Mouse (Mus musculus) macrophage (primary cell): Measurements from ENCODE around the gene Gm8439. TPM values are rescaled to one million over a fixed set of nuclear protein-coding genes. Genes with fewer than 3 reads are reported as not detected.

ENCODE experiments used
- H3K27ac ChIP-seq: fragments of 350-480 bp; formaldehyde crosslinking; 2 replicates; pipeline ENCODE4 v1.9.0; 2021
- H3K36me3 ChIP-seq: fragments of 350-480 bp; formaldehyde crosslinking; 2 replicates; pipeline ENCODE4 v1.9.0; 2021; ENCODE audit errors: inconsistent target
- H3K4me3 ChIP-seq: fragments of 350-480 bp; formaldehyde crosslinking; 2 replicates; pipeline ENCODE4 v1.9.0; 2021; ENCODE audit errors: inconsistent target
- H3K79me2 ChIP-seq: fragments of 350-480 bp; formaldehyde crosslinking; 2 replicates; pipeline ENCODE4 v1.9.0; 2021; ENCODE audit errors: inconsistent target
- WGBS: methylation state at CpG from one replicate; pipeline ENCODE4 v1.1.7; 2026; ENCODE audit warnings: inconsistent platforms; ENCODE audit not compliant: missing documents; 5-methylcytosine and 5-hydroxymethylcytosine counted together
- polyA plus RNA-seq: library from polyadenylated mRNA; stranded (reverse); fragments of 250-400 nt; gene quantifications from 3 replicates; pipeline ENCODE4 v1.2.4, GENCODE M21; 2018; ENCODE audit warnings: inconsistent platforms

Gene Gm8439
- polyA plus RNA-seq, 1 experiment from 2014 or later, result not detected

DNA sequence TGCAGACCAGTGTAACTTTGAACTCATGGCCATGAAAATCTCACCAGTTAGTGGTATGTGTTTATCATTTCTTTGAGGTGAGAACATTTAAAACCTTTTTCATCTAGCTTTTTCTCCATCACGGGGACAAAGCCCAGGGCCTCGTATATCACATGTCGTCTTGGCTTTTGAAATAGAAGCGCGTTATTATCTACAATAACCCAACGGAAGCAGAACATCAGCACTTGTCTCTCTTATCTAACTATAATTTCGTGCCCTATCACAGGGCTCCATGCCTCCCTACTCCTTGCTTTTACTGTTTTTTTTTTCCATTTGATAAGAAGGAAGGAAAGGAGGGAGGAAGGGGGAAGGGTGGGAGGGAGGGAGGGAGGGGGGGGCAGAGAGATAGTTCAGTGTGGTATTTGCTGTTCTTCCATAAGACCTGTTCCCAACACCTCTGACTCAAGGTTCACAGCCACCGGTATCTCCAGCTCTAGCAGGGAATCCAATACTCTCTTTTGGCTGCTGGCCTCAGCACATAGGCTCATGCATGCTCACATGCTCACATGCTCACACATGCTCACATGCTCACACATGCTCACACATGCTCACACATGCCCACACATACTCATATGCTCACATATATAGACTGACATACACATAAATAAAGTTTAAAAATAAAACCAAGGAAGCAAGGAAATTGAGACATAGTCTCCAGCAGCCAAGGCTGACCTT, 41.8 kb downstream of the Gm8439 start:
- Histone ChIP-seq H3K36me3 (no peaks in the 10 kb centered on the region), H3K4me3 (no peak overlapping the region), H3K27ac (no peak overlapping the region), H3K79me2 (no peaks in the 10 kb centered on the region)
- 96% methylated on average over 6 of the region's 8 CpGs for WGBS

GRCm38 (mm10) chr4:120631828-120632227, 43.3 kb downstream of the Gm8439 start:
- no peaks in the 10 kb centered on the region for H3K36me3 ChIP-seq
- no peak overlapping the region for H3K4me3 ChIP-seq
- no peaks in the 10 kb centered on the region for H3K79me2 ChIP-seq
- WGBS, result 92% methylated on average over 6 of the region's 6 CpGs
- H3K27ac ChIP-seq, result no peak overlapping the region

GRCm38 (mm10) chr4:120635351-120635750, 46.8 kb downstream of the Gm8439 start:
- H3K27ac ChIP-seq, result no peak overlapping the region
- 85% methylated on average over 2 of the region's 2 CpGs for WGBS

GRCm38 (mm10) chr4:120641946-120642345, 53.4 kb downstream of the Gm8439 start:
- Histone ChIP-seq H3K36me3 (no peaks in the 10 kb centered on the region), H3K4me3 (no peak overlapping the region), H3K79me2 (no peaks in the 10 kb centered on the region), H3K27ac (no peak overlapping the region)
- 86% methylated on average over 6 of the region's 6 CpGs for WGBS

More at GRCm38 (mm10) chr4:120635351-120635750, 46.8 kb downstream of the Gm8439 start:
- Histone ChIP-seq H3K36me3 (no peaks in the 10 kb centered on the region), H3K79me2 (no peaks in the 10 kb centered on the region), H3K4me3 (no peak overlapping the region)

GRCm38 (mm10) chr4:120643899-120644298, 55.4 kb downstream of the Gm8439 start:
- Histone ChIP-seq H3K79me2 (no peaks in the 10 kb centered on the region), H3K36me3 (no peaks in the 10 kb centered on the region), H3K4me3 (no peak overlapping the region), H3K27ac (no peak overlapping the region)
- WGBS, result 39% methylated on average over 3 of the region's 3 CpGs

DNA sequence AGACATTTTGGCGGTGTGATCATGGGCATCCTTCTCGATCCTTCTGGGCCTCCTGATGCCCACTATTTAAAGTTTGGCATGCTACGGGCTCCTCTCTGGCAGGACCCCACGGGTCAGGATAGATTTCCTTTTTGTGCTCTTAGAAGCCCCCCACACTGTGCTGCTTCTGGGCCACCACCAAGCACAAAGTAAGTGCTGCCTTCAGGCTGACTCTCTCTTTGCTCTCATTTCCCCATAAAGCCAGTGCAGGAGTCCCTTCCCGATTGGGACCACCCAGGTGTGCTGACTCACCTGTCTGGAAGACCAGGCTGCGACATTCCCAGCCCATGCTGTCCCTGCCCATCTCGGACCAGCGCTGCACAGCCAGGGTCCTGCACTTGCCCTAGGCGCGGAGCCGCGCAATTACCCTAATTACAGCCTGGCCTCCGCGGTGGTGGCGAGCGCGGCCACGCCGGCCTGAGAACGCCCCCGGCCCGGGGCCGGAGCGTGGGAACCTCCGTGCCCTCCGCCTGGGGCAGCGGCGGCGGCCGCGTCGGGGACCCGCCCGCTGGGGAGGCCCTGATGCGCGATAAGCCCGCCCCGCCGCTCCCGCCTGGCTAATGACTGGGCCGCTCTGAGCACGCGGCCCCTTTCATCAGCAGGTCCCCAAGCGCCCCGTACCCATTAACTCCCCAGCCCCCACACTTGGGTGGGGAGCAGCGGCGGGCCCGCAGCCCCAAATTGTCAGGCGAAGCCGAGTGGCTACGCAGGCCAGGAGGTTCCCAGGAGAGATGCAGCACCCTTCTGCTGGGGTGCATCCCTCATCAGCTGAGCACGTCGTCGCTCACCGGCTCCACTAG, 61.0 kb downstream of the Gm8439 start:
- no peak overlapping the region for H3K27ac ChIP-seq
- no peaks in the 10 kb centered on the region for H3K79me2 ChIP-seq
- 10% methylated on average over 54 of the region's 55 CpGs for WGBS
- H3K4me3 ChIP-seq, result no peak overlapping the region
- no peaks in the 10 kb centered on the region for H3K36me3 ChIP-seq

DNA sequence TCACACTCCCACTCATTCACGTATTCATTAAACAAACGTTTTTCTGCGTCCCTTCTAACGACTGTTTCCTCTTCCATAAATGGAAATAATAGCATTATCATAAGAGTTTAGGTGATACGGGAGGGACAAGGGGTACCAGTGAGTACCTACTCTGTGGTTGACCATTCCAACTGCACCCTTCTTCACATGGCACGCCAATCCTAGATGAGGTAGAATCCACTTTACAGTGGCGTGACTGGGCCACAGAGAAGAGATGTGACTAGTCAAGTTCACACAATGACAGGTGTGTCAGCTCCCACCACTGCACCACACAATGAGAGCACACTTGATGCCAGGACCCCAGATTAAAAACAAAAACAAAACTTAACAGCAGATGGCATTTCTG, 61.7 kb downstream of the Gm8439 start:
- Histone ChIP-seq H3K4me3 (no peak overlapping the region), H3K36me3 (no peaks in the 10 kb centered on the region), H3K27ac (no peak overlapping the region), H3K79me2 (no peaks in the 10 kb centered on the region)
- 38% methylated on average over 7 of the region's 7 CpGs for WGBS

- Histone ChIP-seq H3K79me2 (no peaks in the 10 kb centered on the region), H3K27ac (no peak overlapping the region), H3K36me3 (no peaks in the 10 kb centered on the region), H3K4me3 (no peak overlapping the region)
- 87% methylated on average over 8 of the region's 8 CpGs for WGBS
These were observed 67.4 kb downstream of the Gm8439 start for GRCm38 (mm10) chr4:120655898-120656297.

Other genes starting within 250 kb of the Gm8439 start
- gene Scmh1, start 183.5 kb upstream of the Gm8439 start, polyA plus RNA-seq, result 14.3 to 28.1 TPM (median 16.7 TPM) in 3 replicates
- gene Slfnl1, start 56.5 kb upstream of the Gm8439 start, polyA plus RNA-seq, result not detected in 3 replicates
- gene Ctps, start 18.5 kb upstream of the Gm8439 start, polyA plus RNA-seq, result 1.9 to 22.2 TPM (median 2.9 TPM) in 3 replicates
- gene Cited4, start 77.8 kb downstream of the Gm8439 start, polyA plus RNA-seq, result not detected in 3 replicates
- gene Kcnq4, start 159.9 kb downstream of the Gm8439 start, polyA plus RNA-seq, result not detected in 3 replicates
- 20.0 to 28.3 TPM (median 28.1 TPM) in 3 replicates for gene Nfyc, start 242.8 kb downstream of the Gm8439 start, polyA plus RNA-seq